Mouse (Mus musculus) limb, embryonic 12.5 days (tissue): ENCODE data around the gene Eef2k. TPM values are rescaled to one million over a fixed set of nuclear protein-coding genes. Genes with fewer than 3 reads are reported as not detected.
A peak's percentile ranks its signal among the peaks of the same experiment; 100 is the strongest.

ENCODE experiments used
- ATAC-seq: fragments of 200-750 bp; cut with Nextera tagmentation; 2 replicates; pipeline ENCODE4 v1.8.0; 2017; ENCODE audit warnings: low read depth, moderate TSS enrichment; ENCODE audit not compliant: insufficient number of reproducible peaks, insufficient read depth, low FRiP score, low TSS enrichment
- H3K27ac ChIP-seq: fragments of 300-500 bp; sonication (generic); 2 replicates; pipeline ENCODE4 v1.5.1; 2016; ENCODE audit warnings: mild to moderate bottlenecking, moderate library complexity
- H3K27me3 ChIP-seq: fragments of 300-500 bp; sonication (generic); 2 replicates; pipeline ENCODE4 v1.6.1; 2016; ENCODE audit warnings: mild to moderate bottlenecking, moderate library complexity
- H3K36me3 ChIP-seq: fragments of 300-500 bp; sonication (generic); 2 replicates; pipeline ENCODE4 v1.6.1; 2016; ENCODE audit warnings: mild to moderate bottlenecking, moderate library complexity
- H3K4me1 ChIP-seq: fragments of 300-500 bp; sonication (generic); replicated peaks from 2 replicates; pipeline ENCODE4 v1.6.1; 2016
- H3K4me2 ChIP-seq: fragments of 300-500 bp; sonication (generic); 2 replicates; pipeline ENCODE4 v1.6.1; 2016; ENCODE audit warnings: mild to moderate bottlenecking, moderate library complexity
- H3K4me3 ChIP-seq: fragments of 300-500 bp; sonication (generic); replicated peaks from 2 replicates; pipeline ENCODE4 v1.5.1; 2016; ENCODE audit warnings: mild to moderate bottlenecking
- H3K9ac ChIP-seq: fragments of 300-500 bp; sonication (generic); replicated peaks from 2 replicates; pipeline ENCODE4 v1.6.1; 2016; ENCODE audit warnings: mild to moderate bottlenecking, moderate library complexity
- H3K9me3 ChIP-seq: fragments of 300-500 bp; sonication (generic); 2 replicates; pipeline ENCODE4 v1.6.1; 2016; ENCODE audit warnings: mild to moderate bottlenecking, moderate library complexity
- WGBS: fragments of 180-500 bp; shearing (Covaris S2); methylation state at CpG from one replicate; pipeline ENCODE4 v1.1.7; 2016; 5-methylcytosine and 5-hydroxymethylcytosine counted together
- polyA plus RNA-seq: library from polyadenylated mRNA; unstranded; fragments of >200 nt; fragmentation: Nextera tagmentation; extraction: Ambion mirVana; gene quantifications from 2 replicates; pipeline ENCODE4 v1.2.1, GENCODE M21; 2016

Gene Eef2k
- polyA plus RNA-seq = 31.5 and 31.8 TPM in 2 replicates

- Histone ChIP-seq H3K9ac (peak within 1 kb of the TSS; percentile 90), H3K27ac (peak within 1 kb of the TSS; percentile 97), H3K9me3 (no peaks in the 10 kb centered on the region), H3K4me2 (peak within 1 kb of the TSS; percentile 79), H3K4me3 (peak within 1 kb of the TSS; percentile 77), H3K27me3 (peaks cover 9% of the 10 kb centered on the region; the same call in 1 of the 2 replicates), H3K4me1 (peaks cover 14% of the 10 kb centered on the region), H3K36me3 (no peaks in the 10 kb centered on the region)
- peak; percentile 95 for ATAC-seq
- 4% methylated on average over 35 of the region's 35 CpGs for WGBS
Observed at GRCm38 (mm10) chr7:120842345-120843036, at the start of gene Eef2k. Gene Eef2k, plus strand, starts transcription at chr7:120842831.

GRCm38 (mm10) chr7:120795544-120795943 is 47.1 kb upstream of the Eef2k start:
- no peak overlapping the region for H3K27ac ChIP-seq
- no peak for ATAC-seq
- no peak overlapping the region for H3K9ac ChIP-seq
- H3K4me3 ChIP-seq = no peak overlapping the region
- H3K9me3 ChIP-seq = no peaks in the 10 kb centered on the region
- WGBS = 66% methylated on average over 4 of the region's 4 CpGs
- no peaks in the 10 kb centered on the region for H3K36me3 ChIP-seq
- no peak overlapping the region for H3K4me2 ChIP-seq
- H3K4me1 ChIP-seq = no peaks in the 10 kb centered on the region
- H3K27me3 ChIP-seq = no peaks in the 10 kb centered on the region; the same call in 1 of the 2 replicates

- no peak; the same call in 1 of the 2 replicates for ATAC-seq
- Histone ChIP-seq H3K9me3 (no peaks in the 10 kb centered on the region), H3K4me2 (no peak overlapping the region), H3K4me3 (no peak overlapping the region), H3K27me3 (no peaks in the 10 kb centered on the region; the same call in 1 of the 2 replicates), H3K9ac (no peak overlapping the region), H3K36me3 (no peaks in the 10 kb centered on the region), H3K4me1 (no peaks in the 10 kb centered on the region), H3K27ac (no peak overlapping the region)
- WGBS = 83% methylated on average over 3 of the region's 3 CpGs
Observed at GRCm38 (mm10) chr7:120796369-120796768, 46.3 kb upstream of the Eef2k start.

- no peak overlapping the region for H3K9ac ChIP-seq
- peaks cover 4% of the 10 kb centered on the region; the same call in 1 of the 2 replicates for H3K27me3 ChIP-seq
- H3K9me3 ChIP-seq = no peaks in the 10 kb centered on the region
- no peak overlapping the region for H3K27ac ChIP-seq
- H3K36me3 ChIP-seq = no peaks in the 10 kb centered on the region
- ATAC-seq = no peak
- H3K4me2 ChIP-seq = no peak overlapping the region
- H3K4me3 ChIP-seq = no peak overlapping the region
- no peaks in the 10 kb centered on the region for H3K4me1 ChIP-seq
- WGBS = 96% methylated on average over 2 of the region's 2 CpGs
Observed at GRCm38 (mm10) chr7:120803268-120803667, 39.4 kb upstream of the Eef2k start.

GRCm38 (mm10) chr7:120809705-120810104 is 32.9 kb upstream of the Eef2k start:
- H3K9ac ChIP-seq = peak overlapping the region; percentile 40; the same call in 1 of the 2 replicates
- no peaks in the 10 kb centered on the region for H3K36me3 ChIP-seq
- 4% methylated on average over 27 of the region's 27 CpGs for WGBS
- no peaks in the 10 kb centered on the region for H3K9me3 ChIP-seq
- ATAC-seq = no peak
- peaks cover 32% of the 10 kb centered on the region for H3K27me3 ChIP-seq
- peak overlapping the region; percentile 37 for H3K4me3 ChIP-seq
- no peak overlapping the region for H3K27ac ChIP-seq
- peak overlapping the region; percentile 66 for H3K4me2 ChIP-seq
- H3K4me1 ChIP-seq = peaks cover 4% of the 10 kb centered on the region

GRCm38 (mm10) chr7:120811834-120812415 is 30.7 kb upstream of the Eef2k start, which contains the start of gene Gm5737:
Gene Gm5737, plus strand, starts transcription at chr7:120812365.
- Histone ChIP-seq H3K4me1 (peaks cover 4% of the 10 kb centered on the region), H3K27ac (no peak within 1 kb of the TSS), H3K27me3 (peaks cover 32% of the 10 kb centered on the region), H3K36me3 (no peaks in the 10 kb centered on the region), H3K4me2 (no peak within 1 kb of the TSS), H3K9ac (no peak within 1 kb of the TSS), H3K4me3 (no peak within 1 kb of the TSS), H3K9me3 (no peaks in the 10 kb centered on the region)
- no peak for ATAC-seq
- 80% methylated on average over 6 of the region's 6 CpGs for WGBS

- no peak overlapping the region for H3K4me2 ChIP-seq
- no peak overlapping the region for H3K9ac ChIP-seq
- H3K36me3 ChIP-seq = no peaks in the 10 kb centered on the region
- ATAC-seq = no peak
- WGBS = 89% methylated on average over 6 of the region's 6 CpGs
- no peaks in the 10 kb centered on the region for H3K4me1 ChIP-seq
- H3K9me3 ChIP-seq = no peaks in the 10 kb centered on the region
- no peak overlapping the region for H3K4me3 ChIP-seq
- no peaks in the 10 kb centered on the region for H3K27me3 ChIP-seq
- H3K27ac ChIP-seq = no peak overlapping the region
Observed at GRCm38 (mm10) chr7:120817552-120817951, 25.1 kb upstream of the Eef2k start.

- WGBS = 78% methylated on average over 4 of the region's 4 CpGs
- H3K4me3 ChIP-seq = no peak overlapping the region
- H3K9ac ChIP-seq = no peak overlapping the region
- no peak overlapping the region for H3K4me2 ChIP-seq
- H3K27ac ChIP-seq = no peak overlapping the region
- no peaks in the 10 kb centered on the region for H3K27me3 ChIP-seq
- H3K36me3 ChIP-seq = no peaks in the 10 kb centered on the region
- H3K4me1 ChIP-seq = no peaks in the 10 kb centered on the region
- H3K9me3 ChIP-seq = no peaks in the 10 kb centered on the region
- ATAC-seq = no peak
Observed at GRCm38 (mm10) chr7:120819386-120819785, 23.2 kb upstream of the Eef2k start.

- Histone ChIP-seq H3K9me3 (no peaks in the 10 kb centered on the region), H3K4me1 (no peaks in the 10 kb centered on the region), H3K4me3 (no peak overlapping the region), H3K27me3 (peaks cover 3% of the 10 kb centered on the region; the same call in 1 of the 2 replicates), H3K27ac (no peak overlapping the region), H3K36me3 (no peaks in the 10 kb centered on the region), H3K4me2 (no peak overlapping the region), H3K9ac (no peak overlapping the region)
- peak; percentile 72; the same call in 1 of the 2 replicates for ATAC-seq
- 21% methylated on average over 5 of the region's 5 CpGs for WGBS
Observed at GRCm38 (mm10) chr7:120823248-120823647, 19.4 kb upstream of the Eef2k start.

- H3K4me1 ChIP-seq = no peaks in the 10 kb centered on the region
- H3K27me3 ChIP-seq = peaks cover 15% of the 10 kb centered on the region
- no peak overlapping the region for H3K4me2 ChIP-seq
- no peaks in the 10 kb centered on the region for H3K36me3 ChIP-seq
- H3K4me3 ChIP-seq = no peak overlapping the region
- no peaks in the 10 kb centered on the region for H3K9me3 ChIP-seq
- no peak for ATAC-seq
- H3K27ac ChIP-seq = no peak overlapping the region
- no peak overlapping the region for H3K9ac ChIP-seq
- WGBS = 61% methylated on average over 2 of the region's 2 CpGs
Observed at GRCm38 (mm10) chr7:120825097-120825496, 17.5 kb upstream of the Eef2k start.

GRCm38 (mm10) chr7:120826408-120826807 is 16.2 kb upstream of the Eef2k start:
- no peak overlapping the region for H3K9ac ChIP-seq
- H3K9me3 ChIP-seq = no peaks in the 10 kb centered on the region
- no peak overlapping the region for H3K4me2 ChIP-seq
- ATAC-seq = no peak
- H3K27ac ChIP-seq = no peak overlapping the region
- H3K4me1 ChIP-seq = peaks cover 7% of the 10 kb centered on the region; the same call in 1 of the 2 replicates
- no peaks in the 10 kb centered on the region for H3K36me3 ChIP-seq
- H3K27me3 ChIP-seq = peaks cover 27% of the 10 kb centered on the region
- no peak overlapping the region for H3K4me3 ChIP-seq
- 15% methylated on average over 3 of the region's 3 CpGs for WGBS
